Mouse (Mus musculus) bone marrow, adult 2 months (tissue): ENCODE measurements around the gene Ppfia1. TPM values are rescaled to one million over a fixed set of nuclear protein-coding genes. Genes with fewer than 3 reads are reported as not detected.

Experiments
- H3K27ac ChIP-seq: fragments of 200-500 bp; 2 replicates; pipeline ENCODE4 v1.5.1; 2012; ENCODE audit warnings: low read depth, mild to moderate bottlenecking, control low read depth, inconsistent platforms, low read length; ENCODE audit not compliant: control insufficient read depth, poor library complexity, insufficient read depth
- H3K4me1 ChIP-seq: fragments of 200-500 bp; 2 replicates; pipeline ENCODE4 v1.6.1; 2011; ENCODE audit warnings: low read length; ENCODE audit not compliant: control insufficient read depth, insufficient read depth
- H3K4me3 ChIP-seq: fragments of 200-500 bp; replicated peaks from 2 replicates; pipeline ENCODE3; 2011; ENCODE audit warnings: mild to moderate bottlenecking, low read depth, low read length, control low read depth; ENCODE audit not compliant: control insufficient read depth
- CTCF ChIP-seq: fragments of 200-500 bp; IDR thresholded peaks from 2 replicates; pipeline ENCODE4 v1.5.1; 2011; ENCODE audit warnings: low read length, control low read depth; ENCODE audit not compliant: control insufficient read depth, insufficient read depth
- POLR2A ChIP-seq: fragments of 200-500 bp; IDR thresholded peaks from 2 replicates; pipeline ENCODE4 v1.6.1; 2011; ENCODE audit warnings: low read depth, mild to moderate bottlenecking, control low read depth, low read length, borderline replicate concordance; ENCODE audit not compliant: control insufficient read depth
- WGBS: fragments of 180-500 bp; shearing (Covaris S2); methylation state at CpG from one replicate; pipeline ENCODE4 v1.1.7; 2018; 5-methylcytosine and 5-hydroxymethylcytosine counted together
- polyA plus RNA-seq: library from polyadenylated mRNA; stranded (reverse); fragments of >200 nt; gene quantifications from 2 replicates; pipeline ENCODE4 v1.2.4, GENCODE M21; 2011; ENCODE audit warnings: low replicate concordance; ENCODE audit not compliant: missing spikeins, insufficient read depth, insufficient read length

Gene Ppfia1
- polyA plus RNA-seq, 1 experiment, result 32.8 TPM

DNA sequence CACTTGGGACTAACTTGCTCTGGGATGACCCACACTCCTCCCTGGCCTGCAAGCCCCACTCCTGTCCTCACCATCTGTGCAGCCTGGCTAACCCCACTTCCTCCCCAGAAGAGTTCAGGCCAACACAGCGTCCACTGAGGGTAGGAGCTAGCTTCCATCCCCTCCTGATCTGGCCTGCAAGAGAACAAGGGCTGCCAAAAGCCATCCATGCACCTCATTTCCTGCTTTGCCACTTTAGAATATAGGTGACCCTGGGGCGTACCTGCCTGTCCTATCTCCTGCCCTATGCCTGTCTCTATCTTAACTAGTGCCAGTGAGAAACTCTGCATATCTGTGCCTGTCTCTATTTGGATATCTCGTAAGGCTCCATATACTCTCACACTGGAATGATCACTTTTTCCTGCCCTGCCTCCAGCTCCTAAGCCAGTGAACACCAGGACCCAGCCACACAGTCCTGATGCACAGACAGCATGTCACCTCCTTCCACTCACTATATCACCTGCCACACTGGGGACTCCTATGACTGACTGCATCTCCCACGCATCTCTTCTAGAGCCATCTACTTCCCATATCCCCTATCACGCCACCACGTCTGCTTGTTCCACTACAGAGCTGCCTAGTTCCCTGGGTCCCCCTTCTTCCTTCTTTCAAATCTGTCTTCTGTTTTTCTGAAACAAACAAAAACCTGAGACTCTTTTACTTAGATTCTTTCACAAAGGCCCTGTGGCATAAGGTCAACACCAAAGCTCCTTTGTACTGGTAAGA is 28.9 kb downstream of the Ppfia1 start:
- Histone ChIP-seq H3K4me3 (no peak overlapping the region), H3K4me1 (peaks cover 1% of the 10 kb centered on the region; the same call in 1 of the 2 replicates), H3K27ac (no peak overlapping the region)
- TF ChIP-seq CTCF (no peak), POLR2A (no peak)
- 58% methylated on average over 6 of the region's 6 CpGs for whole genome bisulfite sequencing

- 54% methylated on average over 3 of the region's 3 CpGs for WGBS
- H3K27ac ChIP-seq, result peak overlapping the region; percentile 57; the same call in 1 of the 2 replicates
- TF ChIP-seq CTCF (no peak), POLR2A (no peak)
- H3K4me3 ChIP-seq, result no peak overlapping the region
- peaks cover 1% of the 10 kb centered on the region; the same call in 1 of the 2 replicates for H3K4me1 ChIP-seq
Observed at GRCm38 (mm10) chr7:144523415-144523814, 30.1 kb downstream of the Ppfia1 start.

- H3K27ac ChIP-seq, result no peak overlapping the region
- H3K4me1 ChIP-seq, result peaks cover 1% of the 10 kb centered on the region; the same call in 1 of the 2 replicates
- 86% methylated on average over 2 of the region's 2 CpGs for WGBS
- no peak overlapping the region for H3K4me3 ChIP-seq
- TF ChIP-seq CTCF, result no peak
- TF ChIP-seq POLR2A, result no peak
Observed at GRCm38 (mm10) chr7:144521927-144522326, 31.6 kb downstream of the Ppfia1 start.

- peaks cover 1% of the 10 kb centered on the region; the same call in 1 of the 2 replicates for H3K4me1 ChIP-seq
- WGBS, result 90% methylated on average over 5 of the region's 5 CpGs
Observed at GRCm38 (mm10) chr7:144519852-144520251, 33.7 kb downstream of the Ppfia1 start.

GRCm38 (mm10) chr7:144516711-144517110 is 36.8 kb downstream of the Ppfia1 start:
- TF ChIP-seq CTCF (no peak), POLR2A (no peak)
- H3K4me3 ChIP-seq, result no peak overlapping the region
- H3K27ac ChIP-seq, result no peak overlapping the region
- 83% methylated on average over 5 of the region's 5 CpGs for WGBS
- no peaks in the 10 kb centered on the region for H3K4me1 ChIP-seq

More at GRCm38 (mm10) chr7:144519852-144520251, 33.7 kb downstream of the Ppfia1 start:
- TF ChIP-seq CTCF (no peak), POLR2A (no peak)
- H3K4me3 ChIP-seq, result no peak overlapping the region
- H3K27ac ChIP-seq, result no peak overlapping the region

DNA sequence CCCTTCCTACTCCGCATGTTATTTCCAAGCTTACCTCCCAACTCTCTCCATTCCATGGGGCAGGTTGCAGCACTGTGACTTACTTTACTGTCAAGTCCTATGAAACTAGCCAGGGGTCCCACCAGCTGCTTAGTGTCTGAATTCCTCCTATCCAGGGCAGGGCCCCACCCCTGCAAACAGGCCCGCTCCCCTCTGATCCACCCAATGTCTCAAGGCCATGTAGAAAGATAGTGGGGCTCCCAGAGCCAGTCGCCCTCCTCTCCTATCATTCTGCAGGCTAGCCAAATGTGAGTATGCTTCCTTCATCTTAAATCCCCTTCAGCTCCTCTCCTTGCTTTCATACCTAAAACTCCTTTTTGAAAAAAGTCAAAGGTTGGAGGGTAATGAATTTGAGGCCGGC is 44.4 kb downstream of the Ppfia1 start:
- TF ChIP-seq CTCF (no peak), POLR2A (no peak)
- Histone ChIP-seq H3K4me3 (no peak overlapping the region), H3K27ac (no peak overlapping the region), H3K4me1 (no peaks in the 10 kb centered on the region)
- 90% methylated on average over 4 of the region's 4 CpGs for WGBS

DNA sequence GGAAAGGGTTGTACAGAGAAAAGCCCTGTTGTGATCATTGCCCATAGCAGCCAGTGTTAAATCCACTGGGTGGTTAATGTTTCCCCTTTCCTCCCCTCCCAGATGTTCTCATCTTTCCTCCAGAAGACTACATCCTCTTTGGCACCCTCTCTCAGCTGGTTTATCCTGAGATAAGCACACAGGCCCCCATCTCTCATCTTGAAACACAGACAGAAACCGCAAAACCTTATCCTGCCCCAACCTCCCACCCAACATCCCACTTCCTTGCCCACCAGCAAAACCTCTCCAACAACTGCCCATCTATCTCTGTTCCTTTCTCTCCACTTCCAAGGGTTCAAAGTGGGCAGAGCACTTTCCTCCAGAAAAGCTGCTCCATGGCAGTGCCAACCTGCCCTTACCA is 46.7 kb downstream of the Ppfia1 start:
- TF ChIP-seq CTCF (no peak), POLR2A (no peak)
- 50% methylated on average over 1 of the region's 1 CpGs for WGBS
- H3K4me1 ChIP-seq, result no peaks in the 10 kb centered on the region
- no peak overlapping the region for H3K27ac ChIP-seq
- H3K4me3 ChIP-seq, result no peak overlapping the region

- Histone ChIP-seq H3K4me1 (no peaks in the 10 kb centered on the region), H3K4me3 (no peak overlapping the region), H3K27ac (no peak overlapping the region)
- TF ChIP-seq CTCF, result no peak
- 90% methylated on average over 4 of the region's 4 CpGs for WGBS
Observed at GRCm38 (mm10) chr7:144503959-144504358, 49.6 kb downstream of the Ppfia1 start.
